Mouse (Mus musculus) liver (tissue): ENCODE measurements around the gene Trim24.

Experiments
- DNase-seq: peaks from one replicate; pipeline ENCODE4 v3.0.0-alpha.2; 2020; ENCODE audit warnings: mixed read lengths

Trim24 gene

GRCm38 (mm10) chr6:37863961-37864730, 6.5 kb upstream of the Trim24 start:
- no peak for DNase-seq

GRCm38 (mm10) chr6:37871137-37871851, 683 bp downstream of the Trim24 start:
- DNase-seq: peak; percentile 64

- DNase-seq: no peak
These were observed 2.2 kb downstream of the Trim24 start for GRCm38 (mm10) chr6:37872861-37873260.

- DNase-seq: no peak
These were observed 3.1 kb downstream of the Trim24 start for GRCm38 (mm10) chr6:37873731-37874130.

- DNase-seq: no peak
These were observed 7.6 kb downstream of the Trim24 start for GRCm38 (mm10) chr6:37878206-37878605.

GRCm38 (mm10) chr6:37880586-37880985, 10.0 kb downstream of the Trim24 start:
- DNase-seq: no peak

- DNase-seq: no peak
These were observed 23.0 kb downstream of the Trim24 start for GRCm38 (mm10) chr6:37893586-37893985.

- peak; percentile 10 for DNase-seq
These were observed 25.2 kb downstream of the Trim24 start for GRCm38 (mm10) chr6:37895646-37896435.

GRCm38 (mm10) chr6:37900221-37900620, 29.6 kb downstream of the Trim24 start:
- no peak for DNase-seq

- DNase-seq: no peak
These were observed 31.2 kb downstream of the Trim24 start for GRCm38 (mm10) chr6:37901791-37902190.

- DNase-seq: no peak
These were observed 33.2 kb downstream of the Trim24 start for GRCm38 (mm10) chr6:37903810-37904209.

- DNase-seq: no peak
These were observed 42.9 kb downstream of the Trim24 start for GRCm38 (mm10) chr6:37913525-37913924.

- DNase-seq: no peak
These were observed 54.5 kb downstream of the Trim24 start for GRCm38 (mm10) chr6:37925104-37925503.

- DNase-seq: no peak
These were observed 56.1 kb downstream of the Trim24 start for GRCm38 (mm10) chr6:37926751-37927150.

GRCm38 (mm10) chr6:37936498-37936897, 65.9 kb downstream of the Trim24 start:
- no peak for DNase-seq

- DNase-seq: no peak
These were observed 80.7 kb downstream of the Trim24 start for GRCm38 (mm10) chr6:37951306-37951705.

- DNase-seq: no peak
These were observed 96.8 kb downstream of the Trim24 start for GRCm38 (mm10) chr6:37967386-37967785.

GRCm38 (mm10) chr6:38007459-38007858, 136.8 kb downstream of the Trim24 start:
- DNase-seq: peak; percentile 19

- no peak for DNase-seq
These were observed 142.2 kb downstream of the Trim24 start for GRCm38 (mm10) chr6:38012829-38013228.
